Mouse (Mus musculus): ENCODE data around the gene Arhgdib.

- TF ChIP-seq EP300 (IDR thresholded peaks at IDR 0.05; ENCODE audit: low read depth) (no peak), CTCF (IDR thresholded peaks at IDR 0.05; ENCODE audit: low read depth) (no peak)
These were observed 67.1 kb downstream of the Arhgdib start for GRCm38 (mm10) chr6:136874599-136874998.
